17 mouse cellular contexts compared by ENCODE assay signal in the genomic region with DNA sequence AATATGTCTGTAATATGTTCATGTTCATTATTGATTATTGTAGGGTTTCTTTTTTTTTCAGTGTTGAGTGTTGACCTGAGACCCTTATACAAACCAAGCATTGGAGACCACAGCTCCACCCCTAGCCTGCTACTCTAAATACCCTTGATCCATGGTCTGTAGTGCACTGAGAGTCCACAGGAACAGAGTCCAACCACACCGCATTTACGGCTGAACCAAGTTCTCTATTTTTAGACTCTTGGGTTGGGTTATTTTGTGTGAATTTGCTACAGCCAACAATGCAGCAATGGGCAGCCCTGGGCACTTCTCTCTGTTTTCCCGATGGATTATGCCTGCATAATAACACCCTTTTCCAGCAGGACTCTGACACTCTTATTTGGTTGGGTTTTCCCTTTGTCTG. TPM values are rescaled to one million over a fixed set of nuclear protein-coding genes. Genes with fewer than 3 reads are reported as not detected.
DNase-seq lines count a peak whose midpoint lies in the region; ATAC-seq and TF ChIP-seq lines count a peak whose summit lies in the region.
"Had no signal": no experiment of that assay in that cellular context is flagged by ENCODE, and none has a peak within 500 bp of the region (broad histone marks: within the 10 kb centered on the region; RNA-seq: fewer than 3 reads in every experiment).

No protein-coding gene starts in this region.

- no peak overlapping the region for H3K4me3 ChIP-seq in kidney, adult 2 months (ENCODE audit: insufficient read depth, low read depth, low read length)
- no peak overlapping the region for H3K4me3 ChIP-seq in kidney, embryonic 15.5 days (replicated peaks)
- no peak overlapping the region for H3K4me3 ChIP-seq in kidney, embryonic 16.5 days (ENCODE audit: low read length)
- H3K4me3 ChIP-seq: embryonic facial prominence, embryonic 13.5 days; embryonic facial prominence, embryonic 15.5 days; erythroblast, embryonic 14.5 days; forebrain, embryonic 10.5 days; forebrain, embryonic 12.5 days had no signal

- no peaks in the 10 kb centered on the region for H3K27me3 ChIP-seq in kidney, adult 2 months (replicated peaks; ENCODE audit: control insufficient read depth, insufficient read depth, low read length)
- H3K27me3 ChIP-seq in kidney, embryonic 15.5 days = no peaks in the 10 kb centered on the region
- no peaks in the 10 kb centered on the region for H3K27me3 ChIP-seq in kidney, embryonic 16.5 days (ENCODE audit: insufficient read depth, low read length)
- H3K27me3 ChIP-seq: embryonic facial prominence, embryonic 13.5 days; embryonic facial prominence, embryonic 15.5 days had no signal

- no peaks in the 10 kb centered on the region for H3K9me3 ChIP-seq in kidney, embryonic 15.5 days (replicated peaks)
- H3K9me3 ChIP-seq in kidney, embryonic 16.5 days (ENCODE audit: low read length) = no peaks in the 10 kb centered on the region
- H3K9me3 ChIP-seq: embryonic facial prominence, embryonic 13.5 days; embryonic facial prominence, embryonic 15.5 days; forebrain, embryonic 10.5 days; forebrain, embryonic 12.5 days had no signal

- no peak for TF ChIP-seq POLR2A in kidney, adult 2 months (IDR thresholded peaks at IDR 0.05; ENCODE audit: low read depth, low read length)

- peak; percentile 54 for DNase-seq in kidney, adult 2 months
- DNase-seq in kidney, postnatal 36 days = peak; percentile 32 to 36
- DNase-seq: adrenal gland, adult 2 months; adrenal gland, postnatal 10 days; adrenal gland, postnatal 25 days; cerebellum, adult 11 months; embryo, embryonic 11 days had no signal

- no peak overlapping the region for H3K9ac ChIP-seq in kidney, embryonic 15.5 days
- H3K9ac ChIP-seq in kidney, embryonic 16.5 days (replicated peaks; ENCODE audit: low read length) = no peak overlapping the region
- H3K9ac ChIP-seq: embryonic facial prominence, embryonic 13.5 days; embryonic facial prominence, embryonic 15.5 days; forebrain, embryonic 12.5 days had no signal

- 56% methylated on average over 3 of the region's 3 CpGs for WGBS in kidney, adult 2 months
- 88% methylated on average over 3 of the region's 3 CpGs for WGBS in kidney, embryonic 15.5 days
- WGBS in kidney, embryonic 16.5 days = 85% methylated on average over 3 of the region's 3 CpGs

- no peaks in the 10 kb centered on the region for H3K36me3 ChIP-seq in kidney, adult 2 months (ENCODE audit: control insufficient read depth, insufficient read depth, low read length)
- peaks cover 6% of the 10 kb centered on the region; the same call in 1 of the 2 replicates for H3K36me3 ChIP-seq in kidney, embryonic 15.5 days
- H3K36me3 ChIP-seq in kidney, embryonic 16.5 days (ENCODE audit: insufficient read depth, low read length) = no peaks in the 10 kb centered on the region
- H3K36me3 ChIP-seq: embryonic facial prominence, embryonic 13.5 days; embryonic facial prominence, embryonic 15.5 days; forebrain, embryonic 10.5 days; forebrain, embryonic 12.5 days had no signal

- peaks cover 6% of the 10 kb centered on the region; the same call in 1 of the 2 replicates for H3K4me1 ChIP-seq in kidney, adult 2 months (ENCODE audit: control insufficient read depth, insufficient read depth, low read length)
- H3K4me1 ChIP-seq in kidney, embryonic 15.5 days = peaks cover 8% of the 10 kb centered on the region; the same call in 1 of the 2 replicates
- H3K4me1 ChIP-seq in kidney, embryonic 16.5 days (ENCODE audit: insufficient read depth, low read length) = no peaks in the 10 kb centered on the region

- H3K27ac ChIP-seq in kidney, adult 2 months (ENCODE audit: insufficient read depth, low read depth, low read length) = peak overlapping the region; percentile 69; the same call in 1 of the 2 replicates
- H3K27ac ChIP-seq in kidney, embryonic 15.5 days = no peak overlapping the region
- H3K27ac ChIP-seq in kidney, embryonic 16.5 days (ENCODE audit: low read length) = no peak overlapping the region
- H3K27ac ChIP-seq: embryonic facial prominence, embryonic 13.5 days; embryonic facial prominence, embryonic 15.5 days; forebrain, embryonic 10.5 days; forebrain, embryonic 12.5 days had no signal

- H3K4me2 ChIP-seq in kidney, embryonic 15.5 days = no peak overlapping the region
- no peak overlapping the region for H3K4me2 ChIP-seq in kidney, embryonic 16.5 days (replicated peaks; ENCODE audit: low read depth, low read length)
- H3K4me2 ChIP-seq: embryonic facial prominence, embryonic 13.5 days; embryonic facial prominence, embryonic 15.5 days; forebrain, embryonic 12.5 days had no signal

- ATAC-seq in kidney, embryonic 15.5 days (replicated peaks; ENCODE audit: low FRiP score) = no peak
- ATAC-seq in kidney, embryonic 16.5 days (ENCODE audit: low FRiP score, low TSS enrichment) = no peak
- ATAC-seq: forebrain, embryonic 14.5 days; forebrain, embryonic 16.5 days had no signal

- no peak for TF ChIP-seq CTCF in kidney, adult 2 months (conservative IDR thresholded peaks at IDR 0.05; ENCODE audit: insufficient read depth, insufficient read length, low read depth, low read length)

RNA-seq across cellular contexts. Expression of a gene that starts 54.6 kb away (rescaled TPM):
- polyA plus RNA-seq in kidney, adult 2 months (2012; rRNA removed) = 28.6 and 31.5 TPM in 2 replicates
- polyA plus RNA-seq in kidney, embryonic 15.5 days (2015; fragmentation: Nextera tagmentation; extraction: Ambion mirVana) = 19.0 and 20.1 TPM in 2 replicates
- polyA plus RNA-seq in kidney, embryonic 16.5 days (2015; fragmentation: Nextera tagmentation; extraction: Ambion mirVana) = 18.9 and 20.0 TPM in 2 replicates
- polyA plus RNA-seq: C2C12; erythroblast, embryonic 14.5 days had no signal
